8 mouse cellular contexts compared by ENCODE assay signal in the genomic region with DNA sequence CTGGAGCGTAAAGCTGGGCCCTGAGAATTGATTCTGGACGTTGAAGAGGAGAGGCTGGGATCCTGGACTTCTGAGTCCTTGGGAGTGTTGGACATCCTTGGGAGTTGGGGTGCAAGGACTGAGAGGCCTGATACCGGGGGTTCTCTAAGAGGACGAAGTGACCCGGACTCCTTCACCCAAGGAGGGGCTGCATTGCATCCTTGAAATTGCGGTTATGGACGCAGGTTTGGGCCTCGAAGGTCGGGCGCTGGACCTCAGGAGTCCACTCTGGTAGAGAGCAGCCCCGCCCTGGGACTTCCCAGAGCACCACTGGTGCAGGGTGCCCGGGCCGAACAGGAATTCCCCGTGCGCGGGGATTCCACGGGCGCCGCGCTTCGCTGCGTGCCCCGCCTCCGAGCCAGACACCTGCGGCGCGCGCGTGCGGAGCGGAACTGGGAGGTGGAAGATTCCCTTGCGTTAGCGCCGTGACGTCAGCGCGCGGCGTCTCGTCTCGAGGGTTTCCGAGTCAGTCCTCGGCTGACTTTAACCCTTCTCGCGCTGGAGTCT. TPM values are rescaled to one million over a fixed set of nuclear protein-coding genes. Genes with fewer than 3 reads are reported as not detected.
A peak's percentile ranks its signal among the peaks of the same experiment; 100 is the strongest.
DNase-seq lines count a peak whose midpoint lies in the region; ATAC-seq and TF ChIP-seq lines count a peak whose summit lies in the region.

No protein-coding gene starts in this region.

- peak; percentile 43; the same call in 1 of the 2 replicates for TF ChIP-seq CTCF in thymus, adult 2 months (IDR thresholded peaks at IDR 0.05; ENCODE audit: borderline replicate concordance, control insufficient read depth, extremely low read depth, insufficient read depth, low read length, poor library complexity)

- peak; percentile 69; the same call in 1 of the 2 replicates for TF ChIP-seq POLR2A in thymus, adult 2 months (IDR thresholded peaks at IDR 0.05; ENCODE audit: control insufficient read depth, extremely low read depth, insufficient read depth, low read length, poor library complexity)

- H3K27ac ChIP-seq in hindbrain, embryonic 11.5 days (ENCODE audit: low read depth, low read length) = no peak overlapping the region
- peak overlapping the region; percentile 24 for H3K27ac ChIP-seq in lung, embryonic 16.5 days (ENCODE audit: low read length)
- peak overlapping the region; percentile 97 for H3K27ac ChIP-seq in thymus, adult 2 months (ENCODE audit: control insufficient read depth, insufficient read depth, low read length)

- H3K4me2 ChIP-seq in hindbrain, embryonic 11.5 days (replicated peaks; ENCODE audit: low read depth, low read length) = peak overlapping the region; percentile 96
- H3K4me2 ChIP-seq in lung, embryonic 16.5 days (ENCODE audit: low read depth, low read length) = peak overlapping the region; percentile 83

- no peaks in the 10 kb centered on the region for H3K36me3 ChIP-seq in hindbrain, embryonic 11.5 days (ENCODE audit: control insufficient read depth, insufficient read depth, low read length)
- H3K36me3 ChIP-seq in lung, embryonic 16.5 days (ENCODE audit: control insufficient read depth, insufficient read depth, low read length) = no peaks in the 10 kb centered on the region
- H3K36me3 ChIP-seq in thymus, adult 2 months (ENCODE audit: control insufficient read depth, insufficient read depth, low read length) = peaks cover 27% of the 10 kb centered on the region

- H3K27me3 ChIP-seq in hindbrain, embryonic 11.5 days (ENCODE audit: control insufficient read depth, insufficient read depth, low read length) = 0 out of 2 replicates have a peak, but pooled peaks cover 2% of the 10 kb centered on the region
- H3K27me3 ChIP-seq in lung, embryonic 16.5 days (ENCODE audit: control insufficient read depth, insufficient read depth, low read depth, low read length) = no peaks in the 10 kb centered on the region
- H3K27me3 ChIP-seq in thymus, adult 2 months (ENCODE audit: control insufficient read depth, insufficient read depth, low read length) = no peaks in the 10 kb centered on the region

- WGBS in hindbrain, embryonic 11.5 days = under 1% methylated on average over 45 of the region's 45 CpGs
- WGBS in lung, embryonic 16.5 days = 0% methylated on average over 44 of the region's 45 CpGs
- under 1% methylated on average over 45 of the region's 45 CpGs for WGBS in thymus, adult 2 months

- H3K9me3 ChIP-seq in hindbrain, embryonic 11.5 days (ENCODE audit: control insufficient read depth, low read length) = no peaks in the 10 kb centered on the region
- peaks cover 4% of the 10 kb centered on the region; the same call in 1 of the 2 replicates for H3K9me3 ChIP-seq in lung, embryonic 16.5 days (ENCODE audit: control insufficient read depth, low read length)

- peak; percentile 75 for ATAC-seq in frontal cortex, adult (ENCODE audit: low TSS enrichment)
- peak; percentile 86 for ATAC-seq in hindbrain, embryonic 11.5 days (ENCODE audit: low FRiP score)
- ATAC-seq in lung, embryonic 16.5 days (ENCODE audit: low read depth) = peak; percentile 81

- H3K4me1 ChIP-seq in hindbrain, embryonic 11.5 days (replicated peaks; ENCODE audit: control insufficient read depth, insufficient read depth, low read length) = no peaks in the 10 kb centered on the region; the same call in 1 of the 2 replicates
- H3K4me1 ChIP-seq in lung, embryonic 16.5 days (replicated peaks; ENCODE audit: control insufficient read depth, insufficient read depth, low read length) = peaks cover 5% of the 10 kb centered on the region; the same call in 1 of the 2 replicates
- H3K4me1 ChIP-seq in thymus, adult 2 months (replicated peaks; ENCODE audit: control insufficient read depth, insufficient read depth, low read length) = peaks cover 41% of the 10 kb centered on the region

- DNase-seq in Muller cell, postnatal 12 days (ENCODE audit: inconsistent ontology term) = peak; percentile 81
- DNase-seq in cerebellum, adult 9-10 months = peak; percentile 92
- DNase-seq in hindbrain, embryonic 11.5 days (ENCODE audit: low spot score) = peak; percentile 93
- peak; percentile 93 for DNase-seq in layer of hippocampus, adult 9-11 months
- DNase-seq in ovary, adult 18-20 months (ENCODE audit: low spot score) = peak; percentile 62
- DNase-seq in thymus, adult 2 months = peak; percentile 95

- H3K9ac ChIP-seq in hindbrain, embryonic 11.5 days (ENCODE audit: low read depth, low read length) = peak overlapping the region; percentile 62
- peak overlapping the region; percentile 58 for H3K9ac ChIP-seq in lung, embryonic 16.5 days (ENCODE audit: low read length)

- H3K4me3 ChIP-seq in hindbrain, embryonic 11.5 days (ENCODE audit: low read depth, low read length) = peak overlapping the region; percentile 51
- H3K4me3 ChIP-seq in lung, embryonic 16.5 days (ENCODE audit: low read length) = peak overlapping the region; percentile 64
- H3K4me3 ChIP-seq in thymus, adult 2 months (ENCODE audit: control insufficient read depth, insufficient read depth, low read length) = peak overlapping the region; percentile 82

RNA-seq across cellular contexts. Expression of gene Nfkbid, which starts 0.4 kb away (rescaled TPM):
- 1.5 and 1.8 TPM in 2 replicates for polyA plus RNA-seq in hindbrain, embryonic 11.5 days (2014; fragmentation: Nextera tagmentation; extraction: Ambion mirVana)
- polyA plus RNA-seq in lung, embryonic 16.5 days (2015; fragmentation: Nextera tagmentation; extraction: Ambion mirVana) = 1.9 and 2.0 TPM in 2 replicates
- 72.8 and 77.4 TPM in 2 replicates for polyA plus RNA-seq in thymus, adult 2 months (2012; rRNA removed)

RNA-seq across cellular contexts. Expression of gene Hcst, which starts 2.3 kb away (rescaled TPM):
- 0.39 and 0.62 TPM in 2 replicates for polyA plus RNA-seq in hindbrain, embryonic 11.5 days (2014; fragmentation: Nextera tagmentation; extraction: Ambion mirVana)
- 2.0 and 2.6 TPM in 2 replicates for polyA plus RNA-seq in lung, embryonic 16.5 days (2015; fragmentation: Nextera tagmentation; extraction: Ambion mirVana)
- polyA plus RNA-seq in thymus, adult 2 months (2012; rRNA removed) = 212 and 279 TPM in 2 replicates

RNA-seq across cellular contexts. Expression of gene Tyrobp, which starts 8.4 kb away (rescaled TPM):
- polyA plus RNA-seq in hindbrain, embryonic 11.5 days (2014; fragmentation: Nextera tagmentation; extraction: Ambion mirVana) = 19.3 and 23.1 TPM in 2 replicates
- polyA plus RNA-seq in lung, embryonic 16.5 days (2015; fragmentation: Nextera tagmentation; extraction: Ambion mirVana) = 53.5 and 63.9 TPM in 2 replicates
- polyA plus RNA-seq in thymus, adult 2 months (2012; rRNA removed) = 273 and 417 TPM in 2 replicates

RNA-seq across cellular contexts. Expression of gene Aplp1, which starts 23.4 kb away (rescaled TPM):
- polyA plus RNA-seq in hindbrain, embryonic 11.5 days (2014; fragmentation: Nextera tagmentation; extraction: Ambion mirVana) = 165 and 169 TPM in 2 replicates
- polyA plus RNA-seq in lung, embryonic 16.5 days (2015; fragmentation: Nextera tagmentation; extraction: Ambion mirVana) = 20.4 and 22.3 TPM in 2 replicates
- 5.9 and 6.0 TPM in 2 replicates for polyA plus RNA-seq in thymus, adult 2 months (2012; rRNA removed)

RNA-seq across cellular contexts. Expression of gene Kirrel2, which starts 35.5 kb away (rescaled TPM):
- 18.6 and 25.8 TPM in 2 replicates for polyA plus RNA-seq in hindbrain, embryonic 11.5 days (2014; fragmentation: Nextera tagmentation; extraction: Ambion mirVana)
- polyA plus RNA-seq in lung, embryonic 16.5 days (2015; fragmentation: Nextera tagmentation; extraction: Ambion mirVana) = not detected in 2 replicates
- 0.05 and 0.15 TPM in 2 replicates for polyA plus RNA-seq in thymus, adult 2 months (2012; rRNA removed)

Comparison
In these comparisons a context has a peak if more than half of its experiments do, and no peak if none do; other contexts are left out.
1. RNA of gene Nfkbid, which starts 0.4 kb away (polyA plus RNA-seq): 72.8 to 77.4 TPM in thymus, adult 2 months; 1.9 to 2.0 TPM in lung, embryonic 16.5 days and 1.5 to 1.8 TPM in hindbrain, embryonic 11.5 days; every median in the first group is over 10 times any median in the second.
2. RNA of gene Hcst, which starts 2.3 kb away (polyA plus RNA-seq): 212 to 279 TPM in thymus, adult 2 months; 2.0 to 2.6 TPM in lung, embryonic 16.5 days and 0.39 to 0.62 TPM in hindbrain, embryonic 11.5 days; every median in the first group is over 10 times any median in the second.
3. Peak in every context shown above with its lines, with median percentiles within 50 percentile points of each other: DNase-seq, ATAC-seq and H3K4me3 ChIP-seq.